Comparison of ENCODE assay signal across 14 mouse cellular contexts in genomic region chr15:80314731-80315130, GRCm38 (mm10). TPM values are rescaled to one million over a fixed set of nuclear protein-coding genes. Genes with fewer than 3 reads are reported as not detected.
DNase-seq lines count a peak whose midpoint lies in the region; ATAC-seq and TF ChIP-seq lines count a peak whose summit lies in the region.
"Had no signal": no experiment of that assay in that cellular context is flagged by ENCODE, and none has a peak within 500 bp of the region (broad histone marks: within the 10 kb centered on the region; RNA-seq: fewer than 3 reads in every experiment).

No protein-coding gene starts in this region.

- peak overlapping the region; percentile 60 for H3K27ac ChIP-seq in hindbrain, embryonic 10.5 days
- H3K27ac ChIP-seq in midbrain, embryonic 13.5 days: peak overlapping the region; percentile 51; the same call in 1 of the 2 replicates
- no peak overlapping the region for H3K27ac ChIP-seq in intestine, postnatal 0 days (ENCODE audit: low read depth, low read length)
- H3K27ac ChIP-seq: limb, embryonic 15.5 days had no signal

- H3K4me3 ChIP-seq in hindbrain, embryonic 10.5 days: no peak overlapping the region
- no peak overlapping the region for H3K4me3 ChIP-seq in midbrain, embryonic 13.5 days (replicated peaks)
- H3K4me3 ChIP-seq in intestine, postnatal 0 days (ENCODE audit: low read depth, low read length): no peak overlapping the region
- H3K4me3 ChIP-seq: erythroblast, embryonic 14.5 days; limb, embryonic 15.5 days had no signal

- DNase-seq in cerebellum, postnatal 14 days: peak; percentile 71 to 80
- DNase-seq in cerebellum, postnatal 36 days: no peak
- peak; percentile 79 for DNase-seq in brain, embryonic 14.5 days (ENCODE audit: low read depth)
- DNase-seq in hindbrain, embryonic 10.5 days (ENCODE audit: low spot score): peak; percentile 53
- DNase-seq in adipocyte (ENCODE audit: low spot score): no peak
- no peak for DNase-seq in heart, postnatal 25 days (ENCODE audit: low spot score)
- DNase-seq: adrenal gland, postnatal 10 days; cerebellum, adult 18-20 months; heart, adult 11 months; lung, postnatal 14 days had no signal

- no peaks in the 10 kb centered on the region for H3K27me3 ChIP-seq in hindbrain, embryonic 10.5 days (ENCODE audit: insufficient read depth, poor library complexity, severe bottlenecking)
- no peaks in the 10 kb centered on the region for H3K27me3 ChIP-seq in midbrain, embryonic 13.5 days
- H3K27me3 ChIP-seq in intestine, postnatal 0 days (replicated peaks; ENCODE audit: control insufficient read depth, insufficient read depth, low read length): no peaks in the 10 kb centered on the region
- H3K27me3 ChIP-seq: limb, embryonic 15.5 days had no signal

- TF ChIP-seq CTCF in brain, embryonic 14.5 days (IDR thresholded peaks at IDR 0.05; ENCODE audit: borderline replicate concordance, extremely low read depth, insufficient read depth, insufficient read length): no peak
- no peak for TF ChIP-seq CTCF in intestine, postnatal 0 days (IDR thresholded peaks at IDR 0.05; ENCODE audit: low read depth)

- no peaks in the 10 kb centered on the region for H3K36me3 ChIP-seq in hindbrain, embryonic 10.5 days
- no peaks in the 10 kb centered on the region for H3K36me3 ChIP-seq in midbrain, embryonic 13.5 days
- H3K36me3 ChIP-seq in intestine, postnatal 0 days (ENCODE audit: control insufficient read depth, insufficient read depth): no peaks in the 10 kb centered on the region
- H3K36me3 ChIP-seq: limb, embryonic 15.5 days had no signal

- peak; percentile 82 for ATAC-seq in midbrain, embryonic 13.5 days
- no peak for ATAC-seq in intestine, postnatal 0 days

- TF ChIP-seq POLR2A in brain, embryonic 14.5 days (IDR thresholded peaks at IDR 0.05; ENCODE audit: borderline replicate concordance, extremely low read depth, insufficient read depth, insufficient read length, poor library complexity, severe bottlenecking): no peak

- WGBS in hindbrain, embryonic 10.5 days: 32% methylated on average over 7 of the region's 7 CpGs
- WGBS in midbrain, embryonic 13.5 days: 13% methylated on average over 7 of the region's 7 CpGs
- WGBS in intestine, postnatal 0 days: 30% methylated on average over 7 of the region's 7 CpGs

- intact Hi-C loops in heart, postnatal 25 days (cut with DNase I): no loop called here

- H3K4me2 ChIP-seq in midbrain, embryonic 13.5 days (replicated peaks): no peak overlapping the region
- H3K4me2 ChIP-seq in intestine, postnatal 0 days (replicated peaks; ENCODE audit: low read depth): no peak overlapping the region
- H3K4me2 ChIP-seq: limb, embryonic 15.5 days had no signal

- 0 out of 2 replicates have a peak overlapping the region, but pooled peaks have one; percentile 3 for H3K9ac ChIP-seq in midbrain, embryonic 13.5 days (replicated peaks)
- no peak overlapping the region for H3K9ac ChIP-seq in intestine, postnatal 0 days (ENCODE audit: low read depth, low read length)
- H3K9ac ChIP-seq: limb, embryonic 15.5 days had no signal

- peaks cover 39% of the 10 kb centered on the region for H3K4me1 ChIP-seq in hindbrain, embryonic 10.5 days (replicated peaks)
- peaks cover 35% of the 10 kb centered on the region for H3K4me1 ChIP-seq in midbrain, embryonic 13.5 days (replicated peaks)
- H3K4me1 ChIP-seq in intestine, postnatal 0 days (replicated peaks; ENCODE audit: control insufficient read depth, insufficient read depth, low read length): no peaks in the 10 kb centered on the region

- H3K9me3 ChIP-seq in hindbrain, embryonic 10.5 days: 0 out of 2 replicates have a peak, but pooled peaks cover 3% of the 10 kb centered on the region
- no peaks in the 10 kb centered on the region for H3K9me3 ChIP-seq in midbrain, embryonic 13.5 days
- no peaks in the 10 kb centered on the region for H3K9me3 ChIP-seq in intestine, postnatal 0 days (ENCODE audit: control insufficient read depth)
- H3K9me3 ChIP-seq: limb, embryonic 15.5 days had no signal

RNA-seq across cellular contexts. Expression of gene Cacna1i, which starts 27.7 kb away (rescaled TPM):
- 3.1 and 6.5 TPM in 2 replicates for polyA plus RNA-seq in brain, embryonic 14.5 days (2012; rRNA removed)
- 0.01 and 0.04 TPM in 2 replicates for polyA plus RNA-seq in hindbrain, embryonic 10.5 days (2016; fragmentation: Nextera tagmentation; extraction: Ambion mirVana)
- 0.32 and 0.50 TPM in 2 replicates for polyA plus RNA-seq in midbrain, embryonic 13.5 days (2015; fragmentation: Nextera tagmentation; extraction: Ambion mirVana)
- under 1 TPM in 1 of 2 experiments, not detected in 1; 0.36 TPM for total RNA-seq in heart, postnatal 25 days (2021)
- 0.03 TPM in 1 of 2 replicates, not detected in the other for polyA plus RNA-seq in intestine, postnatal 0 days (2015; fragmentation: Nextera tagmentation; extraction: Ambion mirVana)
- polyA plus RNA-seq: erythroblast, embryonic 14.5 days had no signal

RNA-seq across cellular contexts. Expression of gene Rps19bp1, which starts 50.6 kb away (rescaled TPM):
- 51.4 and 54.7 TPM in 2 replicates for polyA plus RNA-seq in brain, embryonic 14.5 days (2012; rRNA removed)
- polyA plus RNA-seq in hindbrain, embryonic 10.5 days (2016; fragmentation: Nextera tagmentation; extraction: Ambion mirVana): 67.4 TPM in 2 replicates
- 72.9 and 77.8 TPM in 2 replicates for polyA plus RNA-seq in midbrain, embryonic 13.5 days (2015; fragmentation: Nextera tagmentation; extraction: Ambion mirVana)
- total RNA-seq in heart, postnatal 25 days (2021): 10 to 100 TPM; 15.5 to 15.9 TPM
- 48.4 and 49.3 TPM in 2 replicates for polyA plus RNA-seq in intestine, postnatal 0 days (2015; fragmentation: Nextera tagmentation; extraction: Ambion mirVana)

RNA-seq across cellular contexts. Expression of gene Atf4, which starts 59.7 kb away (rescaled TPM):
- 236 and 364 TPM in 2 replicates for polyA plus RNA-seq in brain, embryonic 14.5 days (2012; rRNA removed)
- 111 TPM in 2 replicates for polyA plus RNA-seq in hindbrain, embryonic 10.5 days (2016; fragmentation: Nextera tagmentation; extraction: Ambion mirVana)
- polyA plus RNA-seq in midbrain, embryonic 13.5 days (2015; fragmentation: Nextera tagmentation; extraction: Ambion mirVana): 133 and 134 TPM in 2 replicates
- 10 to 100 TPM; 58.3 to 81.7 TPM for total RNA-seq in heart, postnatal 25 days (2021)
- polyA plus RNA-seq in intestine, postnatal 0 days (2015; fragmentation: Nextera tagmentation; extraction: Ambion mirVana): 95.2 and 106 TPM in 2 replicates

Comparison
In these comparisons a context has a peak if more than half of its experiments do, and no peak if none do; other contexts are left out.
1. DNase-seq: peak in cerebellum, postnatal 14 days (2 of 2), brain, embryonic 14.5 days (single experiment) and hindbrain, embryonic 10.5 days (single experiment); none in cerebellum, postnatal 36 days (0 of 2), adipocyte (single experiment) and heart, postnatal 25 days (single experiment).